Mouse (Mus musculus) 3T3-L1 (cell line): ENCODE results near the gene Gm13101.
"Not testable (repeated sequence)": the region's sequence is repeated elsewhere in the genome, so short reads cannot be mapped to it uniquely, and the experiment has no call there.

Experiments
- DNase-seq: peaks from one replicate; pipeline ENCODE4 v3.0.0-alpha.2; 2015; ENCODE audit warnings: low read depth, low spot score

The Gm13101 gene

DNA sequence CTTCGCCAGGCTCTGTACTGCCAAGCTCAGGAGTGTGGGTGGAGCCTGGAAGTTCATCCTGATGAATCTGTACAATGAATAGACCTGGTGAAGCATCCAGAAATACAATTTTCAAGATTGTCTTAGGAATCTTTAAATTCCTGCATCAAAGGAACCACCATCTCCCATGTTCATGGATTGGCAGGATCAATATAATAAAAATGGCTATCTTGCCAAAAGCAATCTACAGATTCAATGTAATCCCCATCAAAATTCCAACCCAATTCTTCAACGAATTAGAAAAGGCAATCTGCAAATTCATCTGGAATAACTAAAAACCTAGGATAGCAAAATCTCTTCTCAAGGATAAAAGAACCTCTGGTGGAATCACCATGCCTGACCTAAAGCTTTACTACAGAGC is at the start of gene Gm13101:
TSS of gene Gm13101 (minus strand) at position 101 of the 400 bp plus-strand sequence.
- DNase-seq: not testable (repeated sequence)

DNA sequence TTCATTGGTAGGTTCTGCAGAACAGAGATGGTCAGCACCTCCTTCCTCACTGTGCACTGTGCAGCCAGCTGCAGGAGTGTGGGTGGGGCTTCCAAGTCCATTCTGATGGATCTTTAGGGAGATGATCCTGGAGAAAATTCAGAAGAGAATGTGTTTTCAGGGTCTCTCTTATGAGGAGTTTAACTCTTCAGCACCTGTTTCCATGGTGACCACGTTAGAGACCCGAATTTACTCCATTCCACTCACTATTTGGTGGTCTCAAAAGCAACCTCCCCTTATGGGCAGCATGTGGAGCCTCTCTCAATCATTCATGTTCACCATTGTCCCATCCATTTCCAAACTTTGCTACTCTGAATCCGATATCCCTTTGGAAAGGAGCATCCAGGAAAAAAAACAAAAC is 27.5 kb upstream of the Gm13101 start, which contains the start of gene Pramef17:
TSS of gene Pramef17 (minus strand) at position 101 of the 400 bp plus-strand sequence.
- DNase-seq: not testable (repeated sequence)

DNA sequence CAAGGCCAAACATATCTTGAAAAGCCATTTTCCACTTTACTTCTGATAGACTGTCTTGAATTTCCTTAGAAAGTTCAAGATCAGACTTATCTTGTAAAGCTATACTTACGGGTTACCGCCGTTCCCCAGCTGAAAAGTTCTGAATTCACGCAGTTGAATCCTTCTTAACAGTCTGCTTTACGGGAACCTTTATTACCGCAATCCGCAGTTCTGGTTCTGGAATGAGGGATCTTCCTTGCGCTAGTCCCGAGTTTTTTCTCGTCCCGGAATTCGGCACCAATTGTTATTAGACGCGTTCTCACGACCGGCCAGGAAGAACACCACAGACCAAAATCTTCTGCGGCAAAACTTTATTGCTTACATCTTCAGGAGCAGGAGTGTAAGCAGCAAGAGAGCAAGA is 21.4 kb upstream of the Gm13101 start:
- not testable (repeated sequence) for DNase-seq

DNA sequence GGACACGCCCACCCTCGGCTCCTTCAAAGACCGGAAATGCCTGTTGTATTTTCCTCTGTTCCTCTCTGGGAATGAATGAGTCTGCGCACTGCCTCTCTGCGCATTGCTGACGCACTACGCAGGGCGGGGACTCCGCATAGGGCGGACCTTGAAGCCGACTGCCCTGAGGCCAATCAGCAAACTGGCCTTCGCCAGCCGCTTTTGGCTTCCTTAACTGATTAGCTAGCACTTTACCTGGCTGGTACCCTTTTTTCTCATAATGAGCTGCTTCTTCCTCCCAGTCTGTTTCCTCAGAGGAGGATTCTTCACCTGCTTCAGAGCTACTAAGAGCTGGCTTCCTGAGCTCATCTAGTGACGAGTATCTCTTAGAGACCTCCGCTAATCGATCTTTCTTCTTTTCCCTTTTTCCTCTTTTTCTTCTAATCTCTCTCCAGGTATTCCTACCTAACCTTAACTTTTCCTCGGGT is 20.8 kb upstream of the Gm13101 start:
- DNase-seq: not testable (repeated sequence)

DNA sequence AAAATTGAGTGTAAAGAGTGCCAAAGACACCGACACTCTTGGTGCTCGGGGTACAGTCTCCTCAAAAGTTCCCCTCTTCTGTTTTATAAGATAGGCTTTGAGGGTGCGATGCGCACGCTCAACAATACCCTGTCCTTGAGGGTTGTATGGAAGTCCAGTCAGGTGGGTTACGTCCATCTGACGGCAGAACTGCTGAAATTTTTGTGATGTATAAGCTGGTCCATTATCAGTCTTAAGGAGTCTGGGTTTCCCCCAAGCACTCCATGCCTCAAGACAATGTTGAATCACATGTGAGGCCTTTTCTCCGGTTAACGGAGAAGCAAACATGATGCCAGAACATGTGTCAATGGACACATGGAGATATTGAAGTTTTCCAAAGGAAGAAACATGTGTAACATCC is 19.0 kb upstream of the Gm13101 start:
- not testable (repeated sequence) for DNase-seq

DNA sequence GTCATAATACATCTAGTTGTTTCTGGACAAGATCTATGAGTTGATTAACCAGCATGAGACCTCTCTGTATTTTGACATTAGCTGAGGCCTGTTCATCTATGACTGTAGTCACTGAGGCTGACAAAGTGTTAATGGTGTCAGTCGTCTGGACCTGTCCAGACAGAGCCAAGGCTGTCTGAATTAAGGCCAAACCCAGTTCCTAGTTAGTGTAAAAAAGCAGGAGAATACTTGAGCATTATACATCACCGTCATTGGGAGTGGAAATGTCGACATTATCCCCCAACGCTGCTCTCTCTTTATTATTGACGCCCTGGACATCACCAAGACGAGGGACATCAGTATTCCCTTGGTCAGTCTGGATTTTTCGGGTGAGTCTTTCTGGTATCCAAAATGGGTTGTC is 18.4 kb upstream of the Gm13101 start:
- not testable (repeated sequence) for DNase-seq

DNA sequence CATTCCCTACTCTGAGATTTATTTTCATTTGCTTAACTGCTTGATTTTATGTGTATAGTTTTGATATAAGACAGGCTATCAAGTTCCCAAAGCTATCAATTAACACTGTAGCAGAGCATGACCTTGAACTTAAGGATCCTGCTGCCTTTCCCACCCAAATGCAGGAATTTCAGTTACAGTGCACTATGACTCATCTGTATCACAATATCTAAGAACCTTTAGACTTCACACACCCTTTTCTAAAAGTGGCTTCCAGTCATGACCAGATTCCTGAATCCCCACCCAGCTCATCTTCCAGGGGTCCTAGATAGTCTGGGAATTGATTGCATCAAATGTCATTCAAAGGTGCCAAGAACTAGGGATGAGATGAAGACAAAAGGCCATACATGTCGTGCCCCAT is 16.7 kb upstream of the Gm13101 start:
- not testable (repeated sequence) for DNase-seq

DNA sequence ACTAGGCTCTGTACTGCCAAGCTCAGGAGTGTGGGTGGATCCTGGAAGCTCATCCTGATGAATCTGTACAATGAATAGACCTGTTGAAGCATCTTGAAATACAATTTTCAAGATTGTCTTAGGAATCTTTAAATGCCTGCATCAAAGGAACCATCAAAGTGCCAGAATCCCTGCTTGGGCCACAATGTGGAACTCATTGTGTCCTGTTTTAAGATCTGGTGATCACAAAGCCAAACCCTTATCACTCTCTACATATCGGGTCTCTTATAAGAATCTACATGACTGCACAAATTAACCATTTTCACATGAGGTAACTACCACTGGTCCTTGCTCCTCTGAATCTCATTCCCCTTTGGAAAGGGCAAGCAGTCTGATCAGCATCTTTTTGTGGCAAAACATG is 15.8 kb downstream of the Gm13101 start, which contains the start of gene Pramef25:
TSS of gene Pramef25 (minus strand) at position 101 of the 400 bp plus-strand sequence.
- not testable (repeated sequence) for DNase-seq
